Mouse (Mus musculus): ENCODE measurements around the gene Acad11. TPM values are rescaled to one million over a fixed set of nuclear protein-coding genes. Genes with fewer than 3 reads are reported as not detected.

The Acad11 gene
- polyA plus RNA-seq, 1 experiment: 24.3 TPM

- WGBS: 51% methylated on average over 3 of the region's 3 CpGs
- TF ChIP-seq POLR2A (IDR thresholded peaks at IDR 0.05; ENCODE audit: borderline replicate concordance, extremely low read depth, low read depth, low read length): no peak
- Histone ChIP-seq H3K4me3 (replicated peaks; ENCODE audit: extremely low read depth, low read depth, low read length) (peak overlapping the region; percentile 57), H3K4me1 (ENCODE audit: control insufficient read depth, insufficient read depth, low read length) (peaks cover 3% of the 10 kb centered on the region)
- DNase-seq: no peak
Measured at GRCm38 (mm10) chr9:104101458-104101857, 38.3 kb downstream of the Acad11 start.

GRCm38 (mm10) chr9:104102301-104102700, 39.1 kb downstream of the Acad11 start:
- DNase-seq: no peak
- no peak overlapping the region for H3K4me3 ChIP-seq (replicated peaks; ENCODE audit: extremely low read depth, low read depth, low read length)
- TF ChIP-seq POLR2A (IDR thresholded peaks at IDR 0.05; ENCODE audit: borderline replicate concordance, extremely low read depth, low read depth, low read length) (no peak), CTCF (IDR thresholded peaks at IDR 0.05; ENCODE audit: insufficient read depth, low read length) (no peak)
- peaks cover 3% of the 10 kb centered on the region for H3K4me1 ChIP-seq (ENCODE audit: control insufficient read depth, insufficient read depth, low read length)
- 29% methylated on average over 6 of the region's 6 CpGs for WGBS

GRCm38 (mm10) chr9:104102901-104103300, 39.7 kb downstream of the Acad11 start:
- WGBS: 68% methylated on average over 2 of the region's 2 CpGs
- H3K4me1 ChIP-seq (ENCODE audit: control insufficient read depth, insufficient read depth, low read length): peaks cover 3% of the 10 kb centered on the region
- TF ChIP-seq CTCF (IDR thresholded peaks at IDR 0.05; ENCODE audit: insufficient read depth, low read length) (no peak), POLR2A (IDR thresholded peaks at IDR 0.05; ENCODE audit: borderline replicate concordance, extremely low read depth, low read depth, low read length) (no peak)
- no peak overlapping the region for H3K4me3 ChIP-seq (replicated peaks; ENCODE audit: extremely low read depth, low read depth, low read length)
- DNase-seq: no peak

GRCm38 (mm10) chr9:104104986-104105385, 41.8 kb downstream of the Acad11 start:
- WGBS: 79% methylated on average over 2 of the region's 2 CpGs
- TF ChIP-seq POLR2A (IDR thresholded peaks at IDR 0.05; ENCODE audit: borderline replicate concordance, extremely low read depth, low read depth, low read length) (no peak), CTCF (IDR thresholded peaks at IDR 0.05; ENCODE audit: insufficient read depth, low read length) (no peak)
- DNase-seq: no peak
- no peak overlapping the region for H3K4me3 ChIP-seq (replicated peaks; ENCODE audit: extremely low read depth, low read depth, low read length)
- H3K4me1 ChIP-seq (ENCODE audit: control insufficient read depth, insufficient read depth, low read length): no peaks in the 10 kb centered on the region; the same call in 1 of the 2 replicates

- no peak for DNase-seq
- Histone ChIP-seq H3K4me3 (replicated peaks; ENCODE audit: extremely low read depth, low read depth, low read length) (no peak overlapping the region), H3K4me1 (ENCODE audit: control insufficient read depth, insufficient read depth, low read length) (no peaks in the 10 kb centered on the region)
- WGBS: 65% methylated on average over 9 of the region's 9 CpGs
- no peak for TF ChIP-seq CTCF (IDR thresholded peaks at IDR 0.05; ENCODE audit: insufficient read depth, low read length)
- no peak for TF ChIP-seq POLR2A (IDR thresholded peaks at IDR 0.05; ENCODE audit: borderline replicate concordance, extremely low read depth, low read depth, low read length)
Measured at GRCm38 (mm10) chr9:104106930-104107329, 43.8 kb downstream of the Acad11 start.

GRCm38 (mm10) chr9:104107482-104107881, 44.3 kb downstream of the Acad11 start:
- 50% methylated on average over 6 of the region's 6 CpGs for WGBS
- no peak for TF ChIP-seq POLR2A (IDR thresholded peaks at IDR 0.05; ENCODE audit: borderline replicate concordance, extremely low read depth, low read depth, low read length)
- no peak for TF ChIP-seq CTCF (IDR thresholded peaks at IDR 0.05; ENCODE audit: insufficient read depth, low read length)
- DNase-seq: no peak
- no peaks in the 10 kb centered on the region for H3K4me1 ChIP-seq (ENCODE audit: control insufficient read depth, insufficient read depth, low read length)
- H3K4me3 ChIP-seq (replicated peaks; ENCODE audit: extremely low read depth, low read depth, low read length): no peak overlapping the region

GRCm38 (mm10) chr9:104108571-104109143, 45.5 kb downstream of the Acad11 start:
- WGBS: 80% methylated on average over 2 of the region's 2 CpGs
- Histone ChIP-seq H3K4me1 (ENCODE audit: control insufficient read depth, insufficient read depth, low read length) (no peaks in the 10 kb centered on the region), H3K4me3 (replicated peaks; ENCODE audit: extremely low read depth, low read depth, low read length) (no peak overlapping the region)
- DNase-seq: no peak
- TF ChIP-seq POLR2A (IDR thresholded peaks at IDR 0.05; ENCODE audit: borderline replicate concordance, extremely low read depth, low read depth, low read length) (no peak), CTCF (IDR thresholded peaks at IDR 0.05; ENCODE audit: insufficient read depth, low read length) (no peak)

- TF ChIP-seq CTCF (IDR thresholded peaks at IDR 0.05; ENCODE audit: insufficient read depth, low read length): no peak
- no peak for TF ChIP-seq POLR2A (IDR thresholded peaks at IDR 0.05; ENCODE audit: borderline replicate concordance, extremely low read depth, low read depth, low read length)
- 89% methylated on average over 5 of the region's 5 CpGs for WGBS
- no peaks in the 10 kb centered on the region for H3K4me1 ChIP-seq (ENCODE audit: control insufficient read depth, insufficient read depth, low read length)
- H3K4me3 ChIP-seq (replicated peaks; ENCODE audit: extremely low read depth, low read depth, low read length): no peak overlapping the region
- no peak for DNase-seq
Measured at GRCm38 (mm10) chr9:104109151-104109550, 46.0 kb downstream of the Acad11 start.

- no peak for TF ChIP-seq POLR2A (IDR thresholded peaks at IDR 0.05; ENCODE audit: borderline replicate concordance, extremely low read depth, low read depth, low read length)
- TF ChIP-seq CTCF (IDR thresholded peaks at IDR 0.05; ENCODE audit: insufficient read depth, low read length): no peak
- no peak overlapping the region for H3K4me3 ChIP-seq (replicated peaks; ENCODE audit: extremely low read depth, low read depth, low read length)
- no peaks in the 10 kb centered on the region for H3K4me1 ChIP-seq (ENCODE audit: control insufficient read depth, insufficient read depth, low read length)
- WGBS: 60% methylated on average over 5 of the region's 5 CpGs
- no peak for DNase-seq
Measured at GRCm38 (mm10) chr9:104123101-104123500, 59.9 kb downstream of the Acad11 start.

GRCm38 (mm10) chr9:104123622-104124021, 60.4 kb downstream of the Acad11 start:
- no peaks in the 10 kb centered on the region for H3K4me1 ChIP-seq (ENCODE audit: control insufficient read depth, insufficient read depth, low read length)
- WGBS: 46% methylated on average over 5 of the region's 5 CpGs
- no peak overlapping the region for H3K4me3 ChIP-seq (replicated peaks; ENCODE audit: extremely low read depth, low read depth, low read length)
- TF ChIP-seq POLR2A (IDR thresholded peaks at IDR 0.05; ENCODE audit: borderline replicate concordance, extremely low read depth, low read depth, low read length) (no peak), CTCF (IDR thresholded peaks at IDR 0.05; ENCODE audit: insufficient read depth, low read length) (no peak)
- no peak for DNase-seq

Data from lung, adult 2 months (tissue).